Mouse (Mus musculus): ENCODE data around the gene Gipc3. TPM values are rescaled to one million over a fixed set of nuclear protein-coding genes. Genes with fewer than 3 reads are reported as not detected.

The Gipc3 gene
- total RNA-seq, 2 experiments from 2014 or later: 0.12 to 0.28 TPM

GRCm38 (mm10) chr10:81325176-81325575 lies 17.9 kb downstream of the Gipc3 start:
- intact Hi-C loops (cut with DNase I): no loop called here
- DNase-seq: no peak

DNA sequence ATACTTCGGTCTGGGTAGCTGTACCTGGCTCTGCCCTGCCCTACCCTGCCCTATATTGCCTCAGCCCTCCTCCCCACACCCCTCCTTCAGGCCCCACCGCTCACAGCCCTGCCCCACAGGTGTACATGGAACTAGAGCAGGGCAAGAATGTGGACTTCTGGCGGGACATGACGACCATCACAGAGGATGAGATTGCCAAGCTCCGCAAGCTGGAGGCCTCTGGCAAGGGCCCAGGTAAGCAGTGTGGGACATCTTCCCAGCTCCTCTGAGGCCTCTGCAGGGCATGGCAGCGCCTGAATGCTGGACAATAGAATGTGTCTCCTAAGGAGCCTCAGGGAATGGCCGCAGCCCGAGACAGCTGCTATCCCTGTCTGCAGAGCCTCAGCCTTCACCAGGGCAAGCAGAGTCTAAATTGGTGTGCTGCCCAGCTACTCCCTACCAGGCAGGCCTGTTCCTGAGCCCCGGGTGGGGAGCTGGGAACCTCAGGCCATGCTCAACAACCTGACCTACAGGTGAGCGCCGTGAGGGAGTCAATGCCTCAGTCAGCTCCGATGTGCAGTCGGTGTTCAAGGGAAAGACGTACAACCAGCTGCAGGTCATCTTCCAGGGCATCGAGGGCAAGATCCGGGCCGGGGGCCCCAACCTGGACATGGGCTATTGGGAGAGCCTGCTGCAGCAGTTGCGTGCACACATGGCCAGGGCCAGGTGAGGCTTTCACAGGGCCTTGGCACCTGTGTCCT lies 19.1 kb downstream of the Gipc3 start:
- DNase-seq: no peak
- intact Hi-C loops (cut with DNase I): no loop called here

- no peak for DNase-seq
- intact Hi-C loops (cut with DNase I): no loop called here
Measured at GRCm38 (mm10) chr10:81323141-81323775, 19.8 kb downstream of the Gipc3 start.

GRCm38 (mm10) chr10:81322444-81322843 lies 20.6 kb downstream of the Gipc3 start:
- no peak for DNase-seq
- intact Hi-C loops (cut with DNase I): no loop called here

DNA sequence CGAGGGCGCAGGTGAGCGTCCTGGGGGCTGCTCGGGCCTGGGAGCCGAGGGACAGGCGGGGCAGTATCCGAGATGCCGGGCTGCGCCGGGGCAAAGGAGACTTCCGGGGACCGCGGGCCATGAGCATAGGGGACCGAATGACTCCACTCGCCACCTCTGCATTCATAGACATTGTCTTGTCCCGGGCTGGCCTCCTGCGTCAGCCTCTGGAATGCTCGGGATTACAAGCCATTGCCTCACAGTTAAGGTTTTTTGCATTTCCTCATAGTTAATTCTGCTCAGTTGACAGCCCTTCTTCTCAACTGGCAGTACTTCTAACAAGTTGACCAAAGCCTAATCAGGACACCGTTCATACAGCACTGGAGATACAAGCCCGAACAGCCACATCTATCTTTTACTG lies 21.6 kb downstream of the Gipc3 start:
- intact Hi-C loops (cut with DNase I): no loop called here
- no peak for DNase-seq

DNA sequence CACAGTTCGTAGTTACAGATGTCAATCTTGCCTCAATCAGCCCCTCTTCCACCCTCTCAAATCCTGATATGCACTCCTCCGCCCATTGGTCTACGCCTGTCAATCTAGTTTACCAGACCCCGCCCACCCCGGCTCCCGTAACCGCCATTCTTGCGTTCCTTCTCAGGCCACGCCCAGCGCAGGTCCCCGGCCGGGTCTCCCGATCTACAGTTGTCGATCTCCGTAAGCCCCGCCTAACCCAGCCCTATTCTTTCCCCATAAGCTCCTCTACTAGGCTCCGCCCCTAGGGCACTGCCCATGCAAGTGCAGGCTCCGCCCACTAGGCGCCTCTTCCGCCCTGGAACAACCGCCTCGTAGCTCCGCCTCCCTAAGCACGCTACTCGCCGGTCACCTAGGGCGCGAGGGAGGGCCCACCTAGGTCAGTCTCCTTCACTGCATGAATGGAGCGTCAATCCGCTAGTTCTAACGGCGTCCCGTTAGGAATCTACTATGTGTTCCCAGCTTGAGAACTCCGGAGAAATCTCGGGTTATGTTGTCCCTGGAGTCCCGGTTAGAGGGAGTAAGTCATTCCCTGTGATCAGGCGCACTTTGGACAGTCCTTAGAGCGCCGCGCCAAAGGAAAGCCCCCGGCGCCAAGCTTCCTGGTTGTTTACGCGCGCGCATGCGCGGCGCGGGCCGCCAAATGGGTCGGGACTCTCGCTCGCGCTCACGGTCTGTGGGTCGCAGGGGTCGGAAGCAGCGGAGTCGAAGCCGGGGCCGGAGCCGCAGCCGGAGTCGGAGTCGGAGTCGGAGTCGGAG lies 22.3 kb downstream of the Gipc3 start, which contains the start of gene Cactin:
TSS of gene Cactin (plus strand) at position 554 of the 798 bp plus-strand sequence.
- peak; percentile 100 for DNase-seq
- intact Hi-C loops (cut with DNase I): no loop called here

GRCm38 (mm10) chr10:81319741-81320549 lies 23.1 kb downstream of the Gipc3 start:
- DNase-seq: peak; percentile 48
- intact Hi-C loops (cut with DNase I): loop anchor here (2.0 kb wide), 1 partner anchor 27 kb away; the partner anchor contains the start of gene Pip5k1c

DNA sequence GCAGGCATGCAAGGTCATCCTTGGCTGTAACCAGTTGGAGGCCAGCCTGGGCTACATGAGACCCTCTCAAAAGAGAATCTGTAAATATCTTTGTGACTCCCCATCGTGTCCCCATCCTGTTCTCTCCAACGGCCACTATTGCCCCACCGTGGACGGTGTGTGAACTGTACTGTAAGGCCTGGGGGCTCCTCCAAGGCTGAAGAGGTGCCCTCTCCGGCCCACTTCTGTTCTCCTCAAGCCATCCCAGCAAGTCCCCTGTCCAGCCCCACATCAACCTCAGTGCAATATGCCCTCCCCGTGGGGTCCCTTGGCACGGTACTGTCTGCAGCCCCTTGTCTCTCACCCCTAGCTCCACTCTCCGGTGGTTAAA lies 23.8 kb downstream of the Gipc3 start:
- peak; percentile 53 for DNase-seq
- intact Hi-C loops (cut with DNase I): loop anchor here (2.0 kb wide), 1 partner anchor 27 kb away; the partner anchor contains the start of gene Pip5k1c

GRCm38 (mm10) chr10:81318589-81319329 lies 24.3 kb downstream of the Gipc3 start:
- intact Hi-C loops (cut with DNase I): loop anchor here (2.0 kb wide), 1 partner anchor 26 kb away; the partner anchor contains the start of gene Pip5k1c
- peak; percentile 45 for DNase-seq

DNA sequence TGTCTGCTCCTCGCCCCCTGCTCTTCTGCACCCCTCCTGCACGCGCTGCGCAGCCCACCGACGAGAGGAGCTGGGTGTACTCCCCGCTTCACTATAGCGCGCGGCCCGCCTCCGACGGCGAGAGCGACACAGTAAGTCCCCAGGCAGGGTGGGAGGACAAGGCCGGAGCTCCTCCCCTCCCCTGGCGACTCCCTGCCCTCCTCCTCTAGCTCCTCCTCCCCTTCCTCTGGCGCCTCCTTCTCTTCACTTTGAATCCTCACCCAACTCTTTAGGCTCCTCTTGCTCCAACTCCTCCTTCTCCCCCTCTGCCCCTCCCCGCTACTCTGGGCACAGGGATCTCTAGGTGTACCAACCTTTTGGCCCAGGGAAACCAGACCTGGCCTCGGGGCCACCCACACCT lies 25.8 kb downstream of the Gipc3 start:
- DNase-seq: no peak
- intact Hi-C loops (cut with DNase I): no loop called here

GRCm38 (mm10) chr10:81316338-81317060 lies 26.6 kb downstream of the Gipc3 start:
- intact Hi-C loops (cut with DNase I): no loop called here
- DNase-seq: no peak

- DNase-seq: no peak
- intact Hi-C loops (cut with DNase I): no loop called here
Measured at GRCm38 (mm10) chr10:81315587-81315986, 27.5 kb downstream of the Gipc3 start.

- intact Hi-C loops (cut with DNase I): no loop called here
- DNase-seq: no peak
Measured at GRCm38 (mm10) chr10:81314201-81314600, 28.9 kb downstream of the Gipc3 start.

- intact Hi-C loops (cut with DNase I): no loop called here
Measured at GRCm38 (mm10) chr10:81313581-81313980, 29.5 kb downstream of the Gipc3 start.

DNA sequence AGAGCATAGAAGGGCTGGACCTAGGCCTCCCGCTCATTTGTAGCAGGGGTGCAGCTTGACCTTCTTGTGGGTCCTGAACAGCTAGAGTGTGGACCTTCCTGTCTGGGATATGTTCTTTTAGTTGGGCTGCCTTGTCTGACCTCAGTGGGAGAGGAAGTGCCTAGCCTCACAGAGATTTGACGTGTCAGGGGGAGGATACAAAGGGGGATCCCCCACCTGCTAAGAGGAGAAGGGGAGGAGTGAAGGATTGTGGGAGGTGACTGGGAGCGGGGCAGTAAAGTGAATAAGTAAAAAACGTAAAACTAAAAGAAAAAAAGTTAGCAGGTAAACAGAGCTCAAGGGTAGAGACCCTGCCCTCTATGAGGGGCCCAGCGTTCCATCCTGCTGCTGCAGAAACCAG lies 33.5 kb downstream of the Gipc3 start:
- intact Hi-C loops (cut with DNase I): no loop called here
- DNase-seq: no peak

More at GRCm38 (mm10) chr10:81313581-81313980, 29.5 kb downstream of the Gipc3 start:
- no peak for DNase-seq

DNA sequence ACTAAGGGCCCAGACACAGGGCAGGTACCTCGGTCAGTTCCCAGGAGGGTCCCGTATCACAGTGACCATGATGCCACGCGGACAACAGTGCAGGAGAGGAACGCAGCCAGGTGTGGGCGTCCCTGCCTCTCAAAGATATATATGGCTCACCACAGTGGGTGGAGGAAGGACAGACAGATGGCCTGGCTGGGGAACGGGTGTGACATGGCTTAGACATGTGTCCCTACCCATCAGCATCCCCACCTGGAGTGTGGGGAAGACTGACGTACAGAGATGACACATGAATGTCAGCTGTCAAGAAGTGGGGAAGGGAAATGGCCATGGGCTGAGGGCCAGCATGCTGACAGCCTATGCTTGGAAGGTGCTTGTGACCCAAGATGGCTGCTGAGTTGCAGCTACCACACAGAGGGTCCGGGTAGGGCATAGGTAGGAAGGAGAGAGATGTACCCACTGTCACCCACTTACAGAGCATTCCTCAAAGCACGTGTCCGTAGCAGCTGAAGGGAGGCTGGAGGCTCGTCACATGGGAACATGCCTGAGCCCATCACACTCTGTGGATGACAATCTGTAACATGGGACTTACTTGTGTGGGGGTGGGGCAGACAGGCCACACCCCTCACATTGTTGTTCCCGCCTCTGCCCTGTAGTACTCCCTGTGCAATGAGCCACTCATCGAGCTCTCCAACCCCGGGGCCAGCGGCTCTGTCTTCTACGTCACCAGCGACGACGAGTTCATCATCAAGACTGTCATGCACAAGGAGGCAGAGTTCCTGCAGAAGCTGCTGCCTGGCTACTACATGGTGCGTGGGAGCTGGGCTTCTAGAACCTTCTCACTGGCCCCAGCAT lies 36.0 kb downstream of the Gipc3 start:
- intact Hi-C loops (cut with DNase I): no loop called here
- no peak for DNase-seq

GRCm38 (mm10) chr10:81306173-81306668 lies 36.8 kb downstream of the Gipc3 start:
- no peak for DNase-seq
- intact Hi-C loops (cut with DNase I): no loop called here

- intact Hi-C loops (cut with DNase I): no loop called here
- no peak for DNase-seq
Measured at GRCm38 (mm10) chr10:81305663-81306062, 37.4 kb downstream of the Gipc3 start.
